Mouse (Mus musculus): ENCODE results near the gene Hrh2. TPM values are rescaled to one million over a fixed set of nuclear protein-coding genes. Genes with fewer than 3 reads are reported as not detected.
A peak's percentile ranks its signal among the peaks of the same experiment; 100 is the strongest.

The Hrh2 gene
- total RNA-seq, 2 experiments from 2014 or later = 0.12 TPM

- intact Hi-C loops (cut with DNase I) = no loop called here
- no peak for DNase-seq
Measured at GRCm38 (mm10) chr13:54258231-54258743, 66.4 kb downstream of the Hrh2 start.

DNA sequence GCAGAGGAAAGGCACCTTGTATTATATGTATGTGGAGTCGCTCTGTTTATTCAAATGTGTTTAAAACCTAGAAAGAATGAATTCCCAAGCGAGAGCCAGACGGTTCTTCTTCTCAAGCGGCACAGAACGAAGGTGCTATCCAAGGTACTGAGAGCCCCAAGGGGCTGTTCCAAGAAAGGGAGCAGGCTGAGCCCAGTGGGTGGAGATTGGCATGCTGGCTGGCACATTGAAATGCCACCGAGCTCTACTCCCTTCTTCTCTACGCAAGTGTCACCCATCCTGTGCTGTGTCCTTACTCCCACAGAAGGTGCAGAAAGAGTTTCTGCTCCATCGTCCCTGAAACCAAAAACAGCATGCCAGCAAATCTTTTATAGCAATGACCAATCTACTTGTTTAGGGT is 68.4 kb downstream of the Hrh2 start:
- DNase-seq = peak; percentile 14 to 31
- intact Hi-C loops (cut with DNase I) = no loop called here

GRCm38 (mm10) chr13:54262741-54263510 is 71.0 kb downstream of the Hrh2 start:
- peak in 1 of 2 experiments; percentile 24 for DNase-seq
- intact Hi-C loops (cut with DNase I) = no loop called here

- intact Hi-C loops (cut with DNase I) = no loop called here
- no peak for DNase-seq
Measured at GRCm38 (mm10) chr13:54263641-54264040, 71.7 kb downstream of the Hrh2 start.

- no peak for DNase-seq
- intact Hi-C loops (cut with DNase I) = no loop called here
Measured at GRCm38 (mm10) chr13:54266472-54266871, 74.5 kb downstream of the Hrh2 start.

DNA sequence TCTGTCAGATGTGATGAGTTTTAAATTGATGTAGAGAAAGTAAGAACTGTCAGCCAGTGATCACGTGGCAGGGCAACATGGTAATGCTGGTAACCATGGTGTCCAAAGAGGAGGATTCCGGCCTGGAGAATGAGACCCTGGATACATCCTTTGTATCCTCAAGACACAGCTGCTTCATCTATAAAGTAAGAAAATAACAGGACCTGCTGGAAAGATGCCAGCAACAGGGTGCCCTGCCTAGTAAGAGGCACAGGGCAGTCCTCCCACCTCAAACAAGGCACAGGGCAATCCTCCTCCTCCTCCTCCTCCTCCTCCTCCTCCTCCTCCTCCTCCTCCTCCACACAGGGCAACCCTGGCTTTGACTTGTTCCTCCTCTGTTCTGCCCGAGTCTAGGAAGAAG is 77.2 kb downstream of the Hrh2 start:
- intact Hi-C loops (cut with DNase I) = no loop called here
- no peak for DNase-seq

DNA sequence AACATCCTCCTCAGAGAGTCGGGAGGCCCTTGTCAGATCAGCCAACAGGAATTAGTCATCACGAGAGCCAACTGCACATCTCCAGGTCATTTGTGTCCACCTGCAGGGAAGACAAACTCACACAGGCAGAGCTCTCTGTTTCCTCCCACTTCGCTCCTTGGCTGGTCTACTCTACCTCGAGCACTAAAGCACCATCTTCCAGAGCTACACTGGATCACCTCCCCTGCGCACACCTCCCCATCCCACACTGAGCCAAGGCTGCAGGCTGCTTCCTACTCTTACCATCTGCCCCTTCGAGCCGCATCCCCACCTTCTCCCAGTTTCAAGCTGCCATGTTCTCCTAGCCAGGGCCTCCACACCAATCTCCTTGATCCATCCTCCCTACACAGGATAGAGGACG is 77.7 kb downstream of the Hrh2 start:
- DNase-seq = no peak

DNA sequence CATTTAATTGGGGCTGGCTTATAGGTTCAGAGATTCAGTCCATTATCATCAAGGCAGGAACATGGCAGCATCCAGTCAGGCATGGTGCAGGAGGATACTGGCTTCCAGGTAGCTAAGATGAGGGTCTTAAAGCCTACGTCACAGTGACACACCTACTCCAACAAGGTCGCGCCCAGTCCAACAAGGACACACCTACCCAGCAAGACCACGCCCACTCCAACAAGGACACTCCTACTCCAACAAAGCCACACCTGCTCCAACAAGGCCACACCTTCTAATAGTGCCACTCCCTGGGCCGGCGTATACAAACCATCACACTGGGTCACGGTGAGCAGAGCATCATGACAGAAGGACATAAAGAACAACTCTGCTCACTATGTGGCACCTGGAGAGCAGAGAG is 80.1 kb downstream of the Hrh2 start:
- no peak for DNase-seq
- intact Hi-C loops (cut with DNase I) = no loop called here

More for the DNA sequence above, 77.7 kb downstream of the Hrh2 start:
- intact Hi-C loops (cut with DNase I) = no loop called here

GRCm38 (mm10) chr13:54277406-54277805 is 85.5 kb downstream of the Hrh2 start:
- DNase-seq = no peak
- intact Hi-C loops (cut with DNase I) = no loop called here

GRCm38 (mm10) chr13:54280366-54280765 is 88.4 kb downstream of the Hrh2 start:
- intact Hi-C loops (cut with DNase I) = no loop called here
- DNase-seq = peak; percentile 18 to 37

DNA sequence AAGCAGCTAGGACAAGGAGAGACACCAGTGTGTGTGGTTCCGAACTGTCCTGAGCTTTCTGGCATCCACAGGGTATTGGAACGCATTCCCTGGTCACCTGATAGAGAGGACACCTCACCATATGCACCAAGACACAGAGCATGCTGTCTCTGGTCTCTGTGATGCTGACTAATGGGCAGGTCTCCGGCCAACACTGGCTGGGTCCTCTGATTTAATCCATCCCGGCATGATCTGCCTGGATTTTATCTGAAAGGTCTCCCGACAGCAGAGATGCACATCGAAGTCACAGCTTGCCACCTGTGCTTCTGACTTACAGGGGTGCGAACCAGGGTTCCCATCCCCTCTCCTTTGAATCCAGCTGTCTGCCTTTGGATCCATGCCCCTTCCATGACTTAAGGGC is 89.2 kb downstream of the Hrh2 start:
- no peak for DNase-seq
- intact Hi-C loops (cut with DNase I) = no loop called here

DNA sequence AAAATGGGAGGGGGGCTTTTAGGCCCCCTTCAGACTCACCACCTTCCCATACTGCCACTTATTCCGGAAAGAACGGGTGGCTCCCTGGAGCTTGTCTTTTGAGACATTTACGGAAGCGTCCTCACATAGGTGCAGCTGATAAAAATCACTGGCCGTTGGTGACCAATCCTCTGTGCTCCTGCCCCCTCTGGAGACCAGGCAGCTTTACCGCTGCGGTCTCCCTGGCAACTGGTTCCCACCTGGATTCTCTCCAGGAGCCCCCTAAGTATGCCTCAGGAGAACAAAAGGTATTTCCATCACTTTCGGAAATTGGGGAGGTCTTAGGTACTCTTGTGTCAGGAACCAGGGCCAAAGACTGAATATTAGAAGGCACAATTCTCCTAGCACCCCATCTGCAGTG is 89.7 kb downstream of the Hrh2 start:
- intact Hi-C loops (cut with DNase I) = no loop called here
- DNase-seq = no peak

- peak in 1 of 2 experiments; percentile 26 for DNase-seq
- intact Hi-C loops (cut with DNase I) = no loop called here
Measured at GRCm38 (mm10) chr13:54282149-54282860, 90.4 kb downstream of the Hrh2 start.

GRCm38 (mm10) chr13:54282861-54283206 is 90.9 kb downstream of the Hrh2 start:
- peak in 1 of 2 experiments; percentile 12 for DNase-seq
- intact Hi-C loops (cut with DNase I) = no loop called here

Other genes starting within 250 kb of the Hrh2 start
- gene Drd1, start 136.4 kb upstream of the Hrh2 start, total RNA-seq (2021) = under 1 TPM; 0.27 to 0.57 TPM
- gene Sfxn1, start 120.3 kb upstream of the Hrh2 start, total RNA-seq (2021) = 10 to 100 TPM; 11.4 to 12.0 TPM
- gene Cplx2, start 179.2 kb downstream of the Hrh2 start, total RNA-seq (2021) = 1 to 10 TPM; 8.9 to 9.8 TPM

All from heart, postnatal 10 days (tissue).